Mouse (Mus musculus): ENCODE results near the gene Tm7sf3.
"Not testable (repeated sequence)": the region's sequence is repeated elsewhere in the genome, so short reads cannot be mapped to it uniquely, and the experiment has no call there.

Gene Tm7sf3

GRCm38 (mm10) chr6:146614541-146614940 lies 28.1 kb downstream of the Tm7sf3 start:
- DNase-seq (ENCODE audit: low read depth, low spot score) = no peak

- DNase-seq (ENCODE audit: low read depth, low spot score) = no peak
Measured at GRCm38 (mm10) chr6:146613907-146614306, 28.7 kb downstream of the Tm7sf3 start.

GRCm38 (mm10) chr6:146612736-146613135 lies 29.9 kb downstream of the Tm7sf3 start:
- DNase-seq (ENCODE audit: low read depth, low spot score) = peak; percentile 41

DNA sequence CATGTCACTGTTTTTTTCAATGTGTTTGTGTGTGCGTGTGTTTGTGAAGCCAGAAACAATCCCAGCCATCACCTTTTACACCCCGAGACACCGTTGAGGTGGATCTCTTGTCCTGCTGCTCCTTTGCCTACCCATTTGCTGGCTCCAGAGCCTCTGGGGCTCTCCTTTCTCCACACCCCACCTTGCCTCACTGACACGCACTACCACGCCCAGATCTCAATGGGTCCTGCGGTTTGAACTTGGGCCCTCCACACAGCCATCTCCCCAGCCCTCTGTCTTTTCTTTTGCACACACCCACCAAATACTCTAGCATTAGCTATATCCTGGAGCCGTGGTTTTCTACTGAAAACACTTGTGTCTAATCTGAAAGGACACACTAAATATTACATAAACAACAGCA lies 30.7 kb downstream of the Tm7sf3 start:
- no peak for DNase-seq (ENCODE audit: low read depth, low spot score)

DNA sequence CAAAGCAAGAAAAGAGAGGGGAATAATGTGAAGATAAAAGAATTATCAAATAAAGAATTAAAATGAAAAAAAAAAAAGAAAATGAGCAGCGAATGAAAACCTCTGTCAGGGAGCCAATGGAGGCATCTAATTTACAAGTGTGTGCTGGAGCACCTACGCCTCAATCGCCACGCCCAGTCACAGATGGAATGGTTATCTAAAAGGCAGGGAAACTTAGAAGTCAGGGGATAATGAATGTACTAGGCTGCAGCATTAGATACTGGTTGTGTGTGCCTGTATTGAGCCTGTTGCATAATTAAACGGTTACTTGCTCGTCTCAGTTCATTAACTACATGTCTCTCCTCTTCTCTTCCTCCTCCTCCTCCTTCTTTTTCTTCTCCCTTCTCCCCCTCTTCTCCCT lies 31.2 kb downstream of the Tm7sf3 start:
- no peak for DNase-seq (ENCODE audit: low read depth, low spot score)

DNA sequence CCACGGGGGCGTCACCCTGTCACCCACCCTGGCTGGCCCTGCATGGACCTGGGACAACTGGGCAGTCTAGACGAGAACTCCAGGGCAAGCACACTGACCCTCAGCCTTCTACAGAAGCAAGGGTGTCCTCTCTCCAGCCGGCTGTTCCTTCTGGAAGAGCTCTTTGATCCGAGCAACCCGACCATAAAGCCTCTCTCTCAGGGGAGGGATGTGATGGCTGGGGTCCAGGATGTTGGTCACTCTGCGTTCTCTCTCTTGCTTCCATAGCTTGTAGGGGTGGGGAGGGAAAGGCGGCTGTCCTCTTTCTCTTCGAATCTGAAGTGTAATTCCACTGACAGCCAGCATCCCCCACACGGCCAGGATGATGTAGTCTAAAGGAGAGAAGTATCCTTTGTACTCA lies 39.0 kb downstream of the Tm7sf3 start:
- no peak for DNase-seq (ENCODE audit: low read depth, low spot score)

GRCm38 (mm10) chr6:146602601-146603000 lies 40.0 kb downstream of the Tm7sf3 start:
- DNase-seq (ENCODE audit: low read depth, low spot score) = no peak

GRCm38 (mm10) chr6:146585134-146585533 lies 57.5 kb downstream of the Tm7sf3 start:
- no peak for DNase-seq (ENCODE audit: low read depth, low spot score)

GRCm38 (mm10) chr6:146583366-146584046 lies 59.1 kb downstream of the Tm7sf3 start:
- DNase-seq (ENCODE audit: low read depth, low spot score) = no peak

DNA sequence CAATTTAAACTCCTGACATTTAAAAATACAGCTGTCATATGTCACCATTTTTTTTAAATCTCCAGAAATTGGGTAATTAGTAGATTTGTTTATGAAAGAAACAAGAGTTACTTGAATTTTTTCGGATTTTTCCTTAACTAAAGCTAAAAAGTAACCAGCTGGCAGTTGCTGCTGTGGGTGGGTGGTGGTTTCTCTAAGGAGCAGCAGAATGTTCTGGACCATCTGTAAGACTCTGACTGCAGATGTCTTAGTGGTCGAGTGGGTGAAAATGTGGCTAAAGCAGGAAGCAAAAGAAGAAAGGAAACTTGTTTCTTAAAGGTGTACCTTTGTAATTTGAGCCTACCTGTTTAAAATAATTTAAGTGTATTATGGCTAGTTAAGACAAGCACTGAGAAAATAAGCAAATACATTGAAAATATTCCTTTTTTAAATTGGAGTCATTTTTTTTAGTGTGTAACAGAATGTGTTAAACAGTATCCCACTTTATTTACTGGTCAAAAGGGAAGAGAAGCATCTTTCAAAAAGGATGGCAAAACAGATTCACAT lies 62.2 kb downstream of the Tm7sf3 start:
- DNase-seq (ENCODE audit: low read depth, low spot score) = no peak

- DNase-seq (ENCODE audit: low read depth, low spot score) = peak; percentile 58
Measured at GRCm38 (mm10) chr6:146578586-146578985, 64.0 kb downstream of the Tm7sf3 start.

DNA sequence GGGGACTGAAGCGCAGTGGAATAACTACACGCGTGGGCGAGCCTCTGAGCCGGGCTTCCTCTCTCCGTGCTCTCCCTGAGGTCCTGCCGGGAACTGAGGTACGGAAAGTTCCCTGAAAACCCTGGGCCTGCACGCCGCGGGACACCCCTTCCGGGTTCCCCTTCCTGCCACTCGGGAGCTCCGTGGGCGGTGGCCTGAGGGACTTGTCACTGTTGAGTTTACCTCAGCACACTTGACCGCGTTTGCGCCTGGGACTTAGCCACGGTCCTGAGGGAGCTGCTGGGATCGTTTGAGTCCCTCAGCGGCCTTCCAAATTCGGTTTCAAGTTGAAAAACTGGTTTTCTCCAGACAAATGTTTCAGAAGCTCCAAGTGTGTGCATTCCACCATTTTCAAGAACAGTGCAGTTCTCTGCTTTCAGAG lies 64.5 kb downstream of the Tm7sf3 start:
- DNase-seq (ENCODE audit: low read depth, low spot score) = peak; percentile 72

DNA sequence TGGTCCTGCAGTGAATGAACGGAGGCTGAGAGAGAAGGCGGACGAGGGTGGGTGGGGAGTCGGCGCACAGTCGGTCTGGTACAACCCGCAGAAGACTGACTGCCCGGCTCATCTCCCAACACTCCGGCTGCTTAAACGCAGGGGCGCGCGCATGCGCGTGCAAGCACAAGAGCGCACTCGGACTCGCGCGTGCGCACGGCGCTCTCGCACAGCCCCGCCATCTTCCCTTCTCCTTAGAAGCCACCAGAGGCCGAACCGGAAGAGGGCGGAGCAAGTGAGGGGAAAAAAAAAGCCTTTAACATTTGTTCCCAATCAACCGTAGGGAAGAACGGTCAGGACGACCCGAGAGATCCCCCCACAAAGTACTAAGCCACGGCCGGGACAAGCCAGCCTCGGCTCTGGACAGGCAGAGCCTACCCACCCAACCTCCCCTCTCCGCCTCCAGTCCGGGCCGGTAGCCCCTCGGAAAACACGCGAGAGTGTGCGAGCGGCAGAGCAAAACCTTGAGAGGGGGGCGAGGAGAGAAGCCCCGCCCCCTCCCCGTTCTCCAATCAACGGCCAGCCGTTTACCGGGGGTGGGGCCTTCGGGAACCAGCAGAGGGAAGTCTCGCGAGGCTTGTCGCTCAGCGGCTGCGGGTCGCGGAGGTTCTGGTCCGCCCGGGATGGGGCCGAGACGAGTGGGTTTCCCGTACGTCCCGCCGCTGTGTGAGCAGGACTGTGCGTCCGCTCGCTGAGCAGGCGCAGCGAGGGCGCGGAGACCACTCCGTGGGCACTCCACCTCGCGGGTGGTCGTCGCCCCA lies 65.1 kb downstream of the Tm7sf3 start, which contains the start of gene Ints13:
Ints13 (minus strand) TSS at position 526 of the 800 bp plus-strand sequence.
- DNase-seq (ENCODE audit: low read depth, low spot score) = peak; percentile 99

GRCm38 (mm10) chr6:146576903-146577302 lies 65.7 kb downstream of the Tm7sf3 start, which contains the start of gene Fgfr1op2:
Gene Fgfr1op2, plus strand, starts transcription at chr6:146577203.
- DNase-seq (ENCODE audit: low read depth, low spot score) = peak; percentile 21

GRCm38 (mm10) chr6:146572073-146572472 lies 70.6 kb downstream of the Tm7sf3 start:
- DNase-seq (ENCODE audit: low read depth, low spot score) = no peak

GRCm38 (mm10) chr6:146562461-146562860 lies 80.2 kb downstream of the Tm7sf3 start:
- DNase-seq (ENCODE audit: low read depth, low spot score) = not testable (repeated sequence)

Measured in 3T3-L1 (cell line).